Mouse (Mus musculus): ENCODE results near the gene Tmsb15a.
"Not testable (repeated sequence)": the region's sequence is repeated elsewhere in the genome, so short reads cannot be mapped to it uniquely, and the experiment has no call there.

Tmsb15a gene

GRCm38 (mm10) chrX:135725161-135725560 is at the start of gene Tmsb15a:
Gene Tmsb15a (minus strand): TSS chrX:135725261.
- DNase-seq (ENCODE audit: low spot score) = no peak

GRCm38 (mm10) chrX:135768565-135768964 is 43.5 kb upstream of the Tmsb15a start:
- no peak for DNase-seq (ENCODE audit: low spot score)

- DNase-seq (ENCODE audit: low spot score) = no peak
Observed at GRCm38 (mm10) chrX:135768043-135768548, 43.0 kb upstream of the Tmsb15a start.

GRCm38 (mm10) chrX:135761707-135762106 is 36.6 kb upstream of the Tmsb15a start:
- peak; percentile 5 for DNase-seq (ENCODE audit: low spot score)

GRCm38 (mm10) chrX:135752832-135753231 is 27.8 kb upstream of the Tmsb15a start:
- peak; percentile 58 for DNase-seq (ENCODE audit: low spot score)

GRCm38 (mm10) chrX:135745376-135745775 is 20.3 kb upstream of the Tmsb15a start:
- DNase-seq (ENCODE audit: low spot score) = not testable (repeated sequence)

- DNase-seq (ENCODE audit: low spot score) = no peak
Observed at GRCm38 (mm10) chrX:135743056-135743355, 17.9 kb upstream of the Tmsb15a start.

- DNase-seq (ENCODE audit: low spot score) = peak; percentile 70
Observed at GRCm38 (mm10) chrX:135742304-135743055, 17.4 kb upstream of the Tmsb15a start, which contains the start of the genes Armcx5 and Gprasp1. Gene Armcx5 (plus strand): TSS chrX:135742733. Gene Gprasp1 (plus strand): TSS chrX:135742733.

- no peak for DNase-seq (ENCODE audit: low spot score)
Observed at GRCm38 (mm10) chrX:135738730-135739520, 13.9 kb upstream of the Tmsb15a start.

- DNase-seq (ENCODE audit: low spot score) = no peak
Observed at GRCm38 (mm10) chrX:135712845-135713244, 12.2 kb downstream of the Tmsb15a start.

GRCm38 (mm10) chrX:135704349-135704748 is 20.7 kb downstream of the Tmsb15a start:
- DNase-seq (ENCODE audit: low spot score) = no peak

GRCm38 (mm10) chrX:135703111-135703510 is 21.9 kb downstream of the Tmsb15a start:
- no peak for DNase-seq (ENCODE audit: low spot score)

- no peak for DNase-seq (ENCODE audit: low spot score)
Observed at GRCm38 (mm10) chrX:135693633-135694032, 31.4 kb downstream of the Tmsb15a start, which contains the start of gene Tcp11x2. Gene Tcp11x2 (minus strand): TSS chrX:135693790.

- no peak for DNase-seq (ENCODE audit: low spot score)
Observed at GRCm38 (mm10) chrX:135687802-135688201, 37.3 kb downstream of the Tmsb15a start.

- no peak for DNase-seq (ENCODE audit: low spot score)
Observed at GRCm38 (mm10) chrX:135681858-135682257, 43.2 kb downstream of the Tmsb15a start.
